Mouse (Mus musculus) cortical plate, adult 2 months (tissue): ENCODE data around the gene Gm5089. TPM values are rescaled to one million over a fixed set of nuclear protein-coding genes. Genes with fewer than 3 reads are reported as not detected.

Experiments used
- H3K27ac ChIP-seq: fragments of 200-500 bp; 2 replicates; pipeline ENCODE4 v1.5.1; 2012; ENCODE audit warnings: low read length, control low read depth, inconsistent platforms; ENCODE audit not compliant: insufficient read depth
- H3K4me1 ChIP-seq: fragments of 200-500 bp; 2 replicates; pipeline ENCODE4 v1.6.1; 2011; ENCODE audit warnings: low read length; ENCODE audit not compliant: control insufficient read depth, insufficient read depth
- H3K4me3 ChIP-seq: fragments of 200-500 bp; 2 replicates; pipeline ENCODE4 v1.5.1; 2011; ENCODE audit warnings: mild to moderate bottlenecking, low read length, control low read depth; ENCODE audit not compliant: insufficient read depth
- CTCF ChIP-seq: fragments of 200-500 bp; IDR thresholded peaks from 2 replicates; pipeline ENCODE4 v1.5.1; 2011; ENCODE audit warnings: mild to moderate bottlenecking, control low read depth, low read length; ENCODE audit not compliant: insufficient read depth; ENCODE audit errors: extremely low read depth
- POLR2A ChIP-seq: fragments of 200-500 bp; IDR thresholded peaks from 2 replicates; pipeline ENCODE4 v1.6.1; 2011; ENCODE audit warnings: mild to moderate bottlenecking, low read length, control low read depth; ENCODE audit not compliant: insufficient read depth; ENCODE audit errors: extremely low read depth
- polyA plus RNA-seq: library from polyadenylated mRNA; depleted of rRNA; stranded (reverse); fragments of >200 nt; gene quantifications from 2 replicates; pipeline ENCODE4 v1.2.3, GENCODE M21; 2012; rRNA removed

Gm5089 gene
- polyA plus RNA-seq, 1 experiment = 0.17 TPM

GRCm38 (mm10) chr14:122389684-122390370 lies 61.1 kb downstream of the Gm5089 start:
- TF ChIP-seq CTCF = no peak
- no peak for TF ChIP-seq POLR2A
- Histone ChIP-seq H3K27ac (no peak overlapping the region), H3K4me3 (no peak overlapping the region), H3K4me1 (no peaks in the 10 kb centered on the region)

- no peak overlapping the region for H3K27ac ChIP-seq
- no peaks in the 10 kb centered on the region for H3K4me1 ChIP-seq
- H3K4me3 ChIP-seq = no peak overlapping the region
- TF ChIP-seq POLR2A (no peak), CTCF (no peak)
These were observed 62.4 kb downstream of the Gm5089 start for GRCm38 (mm10) chr14:122388431-122389031.

- TF ChIP-seq POLR2A (no peak), CTCF (no peak)
- H3K27ac ChIP-seq = no peak overlapping the region
- H3K4me3 ChIP-seq = no peak overlapping the region
- H3K4me1 ChIP-seq = no peaks in the 10 kb centered on the region
These were observed 63.1 kb downstream of the Gm5089 start for GRCm38 (mm10) chr14:122387781-122388180.

GRCm38 (mm10) chr14:122386281-122387130 lies 64.4 kb downstream of the Gm5089 start:
- Histone ChIP-seq H3K4me3 (no peak overlapping the region), H3K4me1 (no peaks in the 10 kb centered on the region), H3K27ac (no peak overlapping the region)
- TF ChIP-seq POLR2A (no peak), CTCF (no peak)

GRCm38 (mm10) chr14:122385758-122386157 lies 65.2 kb downstream of the Gm5089 start:
- no peaks in the 10 kb centered on the region for H3K4me1 ChIP-seq
- no peak overlapping the region for H3K4me3 ChIP-seq
- no peak for TF ChIP-seq CTCF
- TF ChIP-seq POLR2A = no peak
- H3K27ac ChIP-seq = no peak overlapping the region

GRCm38 (mm10) chr14:122385238-122385534 lies 65.7 kb downstream of the Gm5089 start:
- no peak for TF ChIP-seq POLR2A
- TF ChIP-seq CTCF = no peak
- no peak overlapping the region for H3K4me3 ChIP-seq
- no peaks in the 10 kb centered on the region for H3K4me1 ChIP-seq
- no peak overlapping the region for H3K27ac ChIP-seq

Other genes starting within 250 kb of the Gm5089 start
- gene Zic5, start 14.6 kb upstream of the Gm5089 start, polyA plus RNA-seq = 2.8 and 3.3 TPM in 2 replicates
- gene Zic2, start 24.3 kb upstream of the Gm5089 start, polyA plus RNA-seq = 11.1 and 11.9 TPM in 2 replicates
- gene Gm10837, start 39.5 kb upstream of the Gm5089 start, polyA plus RNA-seq = 0.08 TPM in 1 of 2 replicates, not detected in the other
- 34.9 and 39.2 TPM in 2 replicates for gene Pcca, start 83.2 kb upstream of the Gm5089 start, polyA plus RNA-seq